Mouse (Mus musculus) c-Kit-positive CD71-positive TER-119-positive erythroid progenitor cells, embryonic 14.5 days (primary cell): ENCODE measurements around the gene Ndufaf7.

Source experiments
- DNase-seq: peaks from one replicate; pipeline ENCODE4 v3.0.0-alpha.2; 2013; ENCODE audit warnings: low spot score

Ndufaf7 gene

DNA sequence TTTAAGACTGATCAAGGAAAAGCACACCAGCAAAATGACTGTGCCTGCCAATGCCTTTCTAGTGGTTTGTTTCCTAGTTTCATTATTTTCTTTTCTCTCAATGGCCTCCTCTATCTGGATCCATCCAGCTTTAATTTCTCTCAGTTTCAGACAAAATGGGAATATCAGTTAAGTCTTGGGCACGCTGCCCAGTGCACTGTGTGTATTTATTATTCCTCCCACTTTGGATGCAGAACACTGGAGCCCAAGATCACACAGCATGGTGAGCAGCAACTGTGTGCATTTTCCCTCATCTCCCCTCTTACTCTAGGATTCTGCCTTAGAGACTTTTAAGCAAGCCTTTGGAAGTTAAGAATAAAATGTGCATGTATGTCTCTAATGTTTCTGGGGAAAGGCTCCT is 27.5 kb downstream of the Ndufaf7 start:
- DNase-seq, result no peak

DNA sequence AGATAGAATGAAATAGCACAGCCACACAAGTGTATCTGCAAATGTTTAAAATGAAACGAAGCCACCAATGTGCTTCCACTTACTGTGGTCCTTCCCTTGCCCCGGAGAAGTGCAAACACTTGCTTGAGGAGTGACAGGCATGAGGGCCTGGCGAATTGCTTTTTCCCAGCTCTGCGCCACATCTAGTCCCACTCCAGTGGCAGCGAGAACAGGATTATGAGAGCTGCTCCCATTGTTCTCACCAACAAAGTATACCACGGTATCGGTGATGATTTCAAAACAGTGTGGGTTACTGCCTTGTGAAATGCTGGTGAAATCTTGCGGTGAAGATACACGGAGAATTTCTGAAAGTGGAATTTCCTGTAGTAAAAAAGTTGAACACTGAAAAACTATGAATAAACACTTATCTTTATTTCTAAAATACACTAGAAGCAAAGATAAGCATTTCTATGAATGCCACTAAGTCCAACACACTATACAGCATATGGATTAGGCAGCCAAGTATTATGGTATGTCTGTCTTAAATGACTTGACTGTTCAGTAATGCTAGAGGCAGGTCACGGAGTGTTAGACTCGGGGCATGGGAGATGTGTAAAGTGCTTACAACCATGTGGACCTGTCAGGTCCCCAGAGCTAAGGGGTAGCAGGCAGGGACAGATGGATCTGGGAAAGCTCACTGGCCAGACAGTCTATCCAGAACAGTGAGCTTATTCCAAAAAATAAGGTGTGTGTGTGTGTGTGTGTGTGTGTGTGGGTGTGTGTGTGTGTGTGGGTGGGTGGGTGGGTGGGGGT is 29.4 kb downstream of the Ndufaf7 start:
- no peak for DNase-seq

DNA sequence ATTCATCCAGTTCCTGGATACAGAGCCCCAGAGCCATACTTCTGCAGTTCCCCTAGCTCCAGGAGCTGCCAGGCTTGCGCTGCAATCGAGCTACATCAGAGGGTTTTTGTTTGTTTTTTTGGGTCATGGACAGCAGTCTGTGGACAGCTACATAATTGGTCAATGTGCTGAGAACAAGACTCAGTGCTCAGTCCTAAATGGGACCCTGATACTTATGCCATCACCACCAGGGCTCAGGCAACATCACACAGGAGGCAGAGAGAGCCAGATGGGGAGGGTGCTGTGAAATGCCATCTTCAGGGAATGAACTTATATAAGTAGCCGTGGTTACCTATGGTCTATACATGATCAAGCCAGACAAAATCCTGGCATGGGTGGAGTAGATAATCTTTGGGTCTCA is 31.6 kb downstream of the Ndufaf7 start:
- no peak for DNase-seq

DNA sequence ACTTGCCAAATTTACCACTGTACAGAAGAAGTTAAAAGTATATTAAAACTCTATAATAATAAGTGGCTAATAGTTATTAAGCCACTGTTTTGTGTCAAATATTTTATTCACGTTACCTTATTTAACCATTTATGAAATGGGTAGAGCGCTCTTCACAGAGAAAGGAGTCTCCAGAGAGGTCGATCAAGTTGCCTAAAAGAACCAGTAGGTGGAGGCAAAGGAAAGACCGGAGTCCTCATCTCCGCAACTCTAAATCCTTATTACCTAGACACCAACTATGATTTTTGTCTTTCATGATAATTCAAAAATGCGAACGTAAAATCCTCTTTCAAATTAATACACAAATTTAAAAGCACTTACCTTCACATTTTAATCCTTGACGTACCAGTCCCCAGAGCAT is 46.2 kb downstream of the Ndufaf7 start:
- DNase-seq, result no peak

DNA sequence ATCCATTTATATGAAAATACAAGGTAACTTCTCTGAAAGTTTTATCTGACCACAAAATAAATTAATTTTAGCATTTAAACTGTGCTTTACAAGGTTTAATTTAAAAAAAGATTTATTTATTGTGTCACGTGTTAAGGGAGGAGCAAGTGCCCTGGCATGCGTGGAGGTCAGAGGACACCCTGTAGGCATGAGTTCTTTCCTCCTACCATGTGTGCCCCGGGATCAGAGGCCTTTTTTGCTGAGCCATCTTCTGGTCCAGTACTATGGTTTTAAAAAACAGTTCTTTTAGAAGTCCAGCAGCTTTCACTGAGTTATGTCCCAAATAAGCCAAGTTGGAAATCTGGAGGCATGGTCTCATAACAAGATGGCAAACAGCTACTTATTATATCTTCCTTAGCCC is 46.8 kb downstream of the Ndufaf7 start:
- DNase-seq, result no peak

DNA sequence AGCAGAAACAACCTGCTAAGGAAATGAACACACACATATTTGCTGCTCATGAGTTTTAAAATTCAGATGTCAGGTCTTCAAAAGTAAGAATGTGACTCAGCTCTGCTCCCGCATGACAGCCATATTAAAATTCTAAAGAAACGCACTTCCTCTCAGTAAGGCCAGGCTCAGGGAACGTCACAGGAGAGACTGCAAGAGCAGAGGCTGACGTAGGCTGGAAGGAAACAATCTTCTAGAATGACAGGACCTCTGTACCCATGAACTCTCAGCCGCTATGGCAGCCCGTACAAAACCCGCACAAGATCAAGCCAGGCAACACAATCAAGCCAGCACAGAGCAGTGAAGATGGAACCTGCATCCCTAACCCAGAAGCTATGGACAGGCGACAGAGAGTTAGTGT is 52.1 kb downstream of the Ndufaf7 start:
- DNase-seq, result no peak

DNA sequence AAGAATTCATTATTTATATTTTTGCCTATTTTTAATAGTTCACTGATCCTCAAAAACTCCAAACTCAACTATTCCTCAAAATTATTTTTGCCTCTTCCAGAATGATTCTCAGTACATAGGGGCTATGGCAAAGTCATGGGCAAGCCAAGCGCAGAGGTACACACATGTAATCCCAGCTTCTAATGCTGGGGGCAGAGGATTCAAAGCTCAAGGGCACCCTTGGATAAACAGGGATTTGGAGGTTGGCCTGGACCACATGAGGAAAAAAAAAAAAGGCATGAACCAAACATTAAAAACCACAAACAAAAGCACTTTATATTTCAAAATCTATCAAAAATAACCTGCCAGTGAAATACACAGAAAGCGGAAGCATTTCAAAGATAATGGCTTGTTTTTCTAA is 54.6 kb downstream of the Ndufaf7 start:
- DNase-seq, result no peak

DNA sequence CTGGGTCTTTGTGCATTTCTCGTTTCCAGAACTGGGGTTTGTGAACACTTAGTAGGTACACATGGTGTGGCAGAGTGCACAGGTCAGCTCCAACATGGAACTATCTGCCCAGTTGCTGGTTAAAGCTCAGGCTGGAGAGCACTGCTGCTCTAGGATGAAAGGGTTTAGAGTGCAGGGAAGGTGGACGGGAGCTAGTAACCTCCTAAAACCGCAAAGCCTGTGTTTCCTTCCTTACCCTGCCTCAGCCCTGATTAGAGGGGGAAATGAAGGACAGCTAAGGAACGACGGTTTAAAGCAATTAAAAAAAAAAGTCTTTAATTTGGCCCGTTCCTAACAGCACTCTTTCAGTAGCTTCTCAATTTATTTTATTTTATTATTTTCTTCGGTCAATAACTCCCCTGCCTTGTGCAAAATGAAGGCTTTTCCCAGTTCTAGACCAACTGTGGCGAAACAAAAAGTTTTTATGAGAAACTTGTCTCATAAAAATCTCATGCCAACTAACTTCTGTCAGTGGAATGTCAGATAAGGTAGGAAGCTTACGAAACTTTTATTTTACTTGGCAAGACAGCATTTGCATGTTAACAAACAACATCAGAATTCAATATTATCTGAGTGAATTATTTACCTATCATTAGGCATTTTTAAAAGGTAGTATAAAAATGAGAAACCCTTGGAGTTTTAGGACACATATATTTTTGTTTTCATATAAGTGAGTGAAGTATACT is 55.5 kb downstream of the Ndufaf7 start:
- no peak for DNase-seq

DNA sequence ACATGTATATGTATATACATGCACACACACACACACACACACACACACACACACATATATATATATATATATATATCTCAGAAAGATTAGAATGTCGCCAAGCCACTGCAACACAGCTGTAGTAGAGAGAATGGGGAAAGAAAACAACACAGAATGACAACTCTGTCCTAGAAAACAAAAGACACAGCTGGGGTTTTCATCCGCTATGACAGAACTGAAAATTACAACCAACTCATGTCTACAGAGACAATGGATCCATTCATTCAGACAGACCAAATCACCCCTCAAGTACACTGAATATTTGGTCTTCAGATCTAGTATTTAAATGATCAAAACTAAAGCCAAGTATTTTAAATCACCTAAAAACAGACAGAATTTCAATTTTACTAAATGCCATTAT is 56.7 kb downstream of the Ndufaf7 start:
- DNase-seq, result no peak

DNA sequence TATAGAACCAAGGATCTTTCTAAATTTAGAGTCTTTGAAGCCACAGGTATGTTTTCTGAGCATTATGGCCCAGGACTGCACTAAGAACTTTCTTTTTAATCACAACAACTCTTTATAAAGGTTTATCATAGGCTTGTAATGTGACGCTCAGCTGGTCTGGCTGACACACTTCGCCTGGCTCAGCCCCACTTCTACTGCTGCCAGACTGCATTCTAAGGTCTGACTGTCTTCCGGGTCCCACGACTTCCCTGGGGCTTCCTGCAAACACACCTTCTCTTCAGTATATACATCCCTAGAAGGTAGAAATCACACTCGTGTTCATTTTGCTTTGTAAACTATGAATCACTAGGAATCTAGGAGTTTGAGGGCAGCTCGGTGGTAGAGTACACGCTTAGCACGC is 57.4 kb downstream of the Ndufaf7 start:
- no peak for DNase-seq

DNA sequence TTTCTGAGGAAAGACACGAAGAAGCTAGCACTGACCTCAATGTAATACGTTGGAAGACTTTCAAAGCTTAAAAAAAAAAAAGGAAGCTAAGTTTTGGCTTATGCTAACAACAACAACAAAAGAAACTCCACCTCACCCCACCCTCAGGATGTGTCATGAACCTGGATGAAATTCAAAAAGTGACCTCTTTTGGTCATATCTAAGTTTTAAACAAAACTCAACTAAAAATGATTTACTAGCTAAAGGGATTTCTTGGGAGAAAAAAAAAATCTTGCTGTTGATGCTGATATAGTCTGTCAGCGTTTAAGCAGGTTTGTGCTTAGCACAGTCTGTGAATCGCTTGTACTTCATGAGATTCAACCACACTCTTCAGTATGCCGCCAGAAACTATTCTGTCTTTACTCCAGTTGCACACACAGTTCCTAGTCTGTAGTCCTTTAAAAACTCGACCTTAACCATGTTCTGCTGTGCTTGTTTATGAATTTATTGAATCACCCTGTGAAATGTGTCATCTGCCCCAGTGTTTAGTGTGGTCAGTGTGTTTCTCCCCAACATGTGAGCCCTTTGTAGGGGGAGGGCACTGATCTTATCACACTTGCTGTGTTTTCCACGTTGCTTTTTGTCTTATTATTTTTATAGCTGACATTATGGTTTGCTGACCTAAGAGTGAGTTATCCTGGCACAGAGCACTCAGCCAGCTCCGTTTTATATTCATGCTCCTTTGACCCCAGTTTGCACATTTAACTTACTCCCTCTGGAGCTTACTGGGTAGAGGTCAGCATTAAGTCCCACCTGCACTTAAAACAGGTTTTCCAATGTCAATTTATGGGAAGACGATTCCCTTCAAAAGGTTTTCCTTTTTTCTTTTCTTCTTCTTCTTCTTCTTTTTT is 58.2 kb downstream of the Ndufaf7 start:
- DNase-seq, result no peak
